Mouse (Mus musculus): Measurements from ENCODE around the gene Tspoap1. TPM values are rescaled to one million over a fixed set of nuclear protein-coding genes. Genes with fewer than 3 reads are reported as not detected.

Tspoap1 gene
- polyA plus RNA-seq (2014; fragmentation: Illumina TruSeq; extraction: RNeasy Lipid Tissue Mini Kit (QIAGEN cat#74804); ENCODE audit: insufficient read depth, low read depth, low replicate concordance), result 1.9 TPM

DNA sequence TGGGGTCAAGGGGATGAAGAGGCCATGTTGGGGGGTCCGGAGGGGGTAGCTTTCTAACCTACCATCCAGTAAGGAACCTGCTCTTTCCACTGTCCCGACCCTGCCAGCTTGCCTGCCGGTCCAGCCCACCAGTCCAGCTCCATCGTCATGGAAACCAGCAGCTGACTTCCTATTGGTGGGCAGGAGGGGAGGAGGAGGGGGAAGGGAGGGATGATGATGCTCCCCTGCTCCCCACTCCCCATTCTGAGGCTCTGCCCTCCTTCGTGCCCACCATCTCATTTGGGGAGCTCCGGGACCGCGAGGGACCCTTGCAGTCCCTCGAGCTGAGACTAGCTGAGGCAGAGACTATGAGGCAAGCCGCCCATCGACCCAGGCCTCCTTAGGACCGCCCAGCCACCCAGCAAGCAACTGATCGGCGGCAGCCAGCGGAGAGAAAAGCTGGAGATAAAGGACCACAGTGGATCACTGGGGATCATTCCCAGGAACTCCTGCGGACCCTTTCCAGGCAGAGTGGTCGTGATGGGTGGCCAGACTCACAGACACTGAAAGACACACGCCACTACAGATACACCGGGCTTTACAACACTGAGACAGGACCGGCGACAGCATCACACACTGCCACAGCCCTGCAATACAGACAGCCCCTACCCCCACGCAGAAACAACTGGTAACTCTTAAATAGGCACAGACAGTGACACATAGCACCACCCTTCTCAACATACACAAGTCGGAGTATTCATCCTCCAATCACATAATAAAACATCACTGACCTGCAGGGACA lies at the start of gene Tspoap1:
Gene Tspoap1, plus strand, starts transcription at position 241 of the 781 bp plus-strand sequence.

GRCm38 (mm10) chr11:87737175-87737740 lies 23.1 kb upstream of the Tspoap1 start, which contains the start of gene Supt4a:
Supt4a (plus strand) TSS chr11:87737552.

GRCm38 (mm10) chr11:87793460-87793859 lies 33.1 kb downstream of the Tspoap1 start, which contains the start of gene Mpo:
Mpo (plus strand) TSS chr11:87793581.

GRCm38 (mm10) chr11:87828239-87828900 lies 68.0 kb downstream of the Tspoap1 start, which contains the start of gene Lpo:
Lpo (minus strand) TSS chr11:87828289.

Other genes starting within 250 kb of the Tspoap1 start
- gene Gm11492, start 193.9 kb upstream of the Tspoap1 start, polyA plus RNA-seq (2014; fragmentation: Illumina TruSeq; extraction: RNeasy Lipid Tissue Mini Kit (QIAGEN cat#74804); ENCODE audit: insufficient read depth, low read depth, low replicate concordance), result not detected
- 245 TPM for gene Sept4, start 191.6 kb upstream of the Tspoap1 start, polyA plus RNA-seq (2014; fragmentation: Illumina TruSeq; extraction: RNeasy Lipid Tissue Mini Kit (QIAGEN cat#74804); ENCODE audit: insufficient read depth, low read depth, low replicate concordance)
- 9.9 TPM for gene Mtmr4, start 168.4 kb upstream of the Tspoap1 start, polyA plus RNA-seq (2014; fragmentation: Illumina TruSeq; extraction: RNeasy Lipid Tissue Mini Kit (QIAGEN cat#74804); ENCODE audit: insufficient read depth, low read depth, low replicate concordance)
- not detected for gene Hsf5, start 143.4 kb upstream of the Tspoap1 start, polyA plus RNA-seq (2014; fragmentation: Illumina TruSeq; extraction: RNeasy Lipid Tissue Mini Kit (QIAGEN cat#74804); ENCODE audit: insufficient read depth, low read depth, low replicate concordance)
- 4.6 TPM for gene Rnf43, start 97.8 kb upstream of the Tspoap1 start, polyA plus RNA-seq (2014; fragmentation: Illumina TruSeq; extraction: RNeasy Lipid Tissue Mini Kit (QIAGEN cat#74804); ENCODE audit: insufficient read depth, low read depth, low replicate concordance)
- gene Supt4a, start 23.0 kb upstream of the Tspoap1 start, polyA plus RNA-seq (2014; fragmentation: Illumina TruSeq; extraction: RNeasy Lipid Tissue Mini Kit (QIAGEN cat#74804); ENCODE audit: insufficient read depth, low read depth, low replicate concordance), result 132 TPM
- not detected for gene Mpo, start 33.0 kb downstream of the Tspoap1 start, polyA plus RNA-seq (2014; fragmentation: Illumina TruSeq; extraction: RNeasy Lipid Tissue Mini Kit (QIAGEN cat#74804); ENCODE audit: insufficient read depth, low read depth, low replicate concordance)
- not detected for gene Lpo, start 67.7 kb downstream of the Tspoap1 start, polyA plus RNA-seq (2014; fragmentation: Illumina TruSeq; extraction: RNeasy Lipid Tissue Mini Kit (QIAGEN cat#74804); ENCODE audit: insufficient read depth, low read depth, low replicate concordance)
- gene Mks1, start 92.7 kb downstream of the Tspoap1 start, polyA plus RNA-seq (2014; fragmentation: Illumina TruSeq; extraction: RNeasy Lipid Tissue Mini Kit (QIAGEN cat#74804); ENCODE audit: insufficient read depth, low read depth, low replicate concordance), result 2.8 TPM
- not detected for gene Epx, start 115.0 kb downstream of the Tspoap1 start, polyA plus RNA-seq (2014; fragmentation: Illumina TruSeq; extraction: RNeasy Lipid Tissue Mini Kit (QIAGEN cat#74804); ENCODE audit: insufficient read depth, low read depth, low replicate concordance)
- not detected for gene Olfr462, start 131.7 kb downstream of the Tspoap1 start, polyA plus RNA-seq (2014; fragmentation: Illumina TruSeq; extraction: RNeasy Lipid Tissue Mini Kit (QIAGEN cat#74804); ENCODE audit: insufficient read depth, low read depth, low replicate concordance)
- gene Olfr463, start 136.8 kb downstream of the Tspoap1 start, polyA plus RNA-seq (2014; fragmentation: Illumina TruSeq; extraction: RNeasy Lipid Tissue Mini Kit (QIAGEN cat#74804); ENCODE audit: insufficient read depth, low read depth, low replicate concordance), result not detected
- not detected for gene Olfr464, start 160.4 kb downstream of the Tspoap1 start, polyA plus RNA-seq (2014; fragmentation: Illumina TruSeq; extraction: RNeasy Lipid Tissue Mini Kit (QIAGEN cat#74804); ENCODE audit: insufficient read depth, low read depth, low replicate concordance)
- 100 TPM for gene Dynll2, start 227.0 kb downstream of the Tspoap1 start, polyA plus RNA-seq (2014; fragmentation: Illumina TruSeq; extraction: RNeasy Lipid Tissue Mini Kit (QIAGEN cat#74804); ENCODE audit: insufficient read depth, low read depth, low replicate concordance)

All from lung, adult 10 weeks (tissue).